Mouse (Mus musculus) testis, adult 10 weeks (tissue): ENCODE results near the gene Vmn1r1. TPM values are rescaled to one million over a fixed set of nuclear protein-coding genes. Genes with fewer than 3 reads are reported as not detected.

Source experiments
- polyA plus RNA-seq: library from polyadenylated mRNA; stranded (reverse); fragments of 350-450 nt; fragmentation: Illumina TruSeq; extraction: RNeasy Lipid Tissue Mini Kit (QIAGEN cat#74804); gene quantifications from one replicate; pipeline ENCODE4 v1.2.3, GENCODE M21; 2014; ENCODE audit warnings: low read depth, low replicate concordance

The Vmn1r1 gene
- polyA plus RNA-seq: not detected

DNA sequence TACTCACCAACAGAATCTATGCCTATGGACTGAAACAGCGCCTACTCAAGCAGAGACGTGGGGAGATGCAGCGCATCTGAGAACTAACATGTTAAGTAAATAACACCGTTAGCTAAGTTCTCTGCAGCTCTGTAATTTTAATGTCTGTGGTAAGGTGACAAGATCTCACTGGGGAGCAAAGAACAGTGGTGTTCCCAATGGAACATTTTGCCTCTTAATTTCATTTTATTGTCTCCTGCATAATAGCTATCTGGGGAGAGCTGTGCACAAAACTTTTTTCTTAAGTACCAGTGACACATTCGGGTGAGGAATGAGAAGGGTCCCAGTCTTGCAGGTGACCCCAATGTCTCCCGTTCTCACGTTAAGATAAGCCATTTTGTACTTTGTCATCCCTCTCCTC, at the start of gene Vmn1r1:
TSS of gene Vmn1r1 (minus strand) at position 101 of the 400 bp plus-strand sequence.

DNA sequence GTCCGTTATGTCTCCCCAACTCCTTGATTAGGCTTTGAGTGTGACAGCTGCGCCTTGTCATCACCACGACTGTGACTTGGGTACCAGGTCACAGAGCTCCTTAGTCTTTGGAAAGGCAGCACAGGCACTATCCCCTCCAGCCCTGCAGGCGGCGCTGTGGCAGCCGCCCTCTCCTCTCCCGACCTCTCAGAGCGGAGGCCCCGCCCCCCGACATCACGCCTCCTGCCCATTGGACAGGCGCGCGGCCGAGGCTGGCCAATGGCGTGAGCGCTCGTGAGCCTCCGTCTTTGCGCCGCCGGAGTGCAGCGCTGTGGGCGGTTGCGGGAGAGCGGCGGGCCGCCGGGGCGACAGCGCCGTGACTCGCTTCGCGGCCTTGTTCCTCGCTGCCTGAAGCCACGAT, 39.8 kb downstream of the Vmn1r1 start, which contains the start of gene Srp9:
TSS of gene Srp9 (plus strand) at position 232 of the 400 bp plus-strand sequence.

Other genes starting within 250 kb of the Vmn1r1 start
- gene Enah, start 144.5 kb downstream of the Vmn1r1 start, polyA plus RNA-seq: 207 TPM
- 350 TPM for gene Srp9, start 39.7 kb downstream of the Vmn1r1 start, polyA plus RNA-seq
- gene Degs1, start 118.3 kb upstream of the Vmn1r1 start, polyA plus RNA-seq: 36.6 TPM
- gene Fbxo28, start 177.1 kb upstream of the Vmn1r1 start, polyA plus RNA-seq: 14.5 TPM
- 2.0 TPM for gene Trp53bp2, start 244.7 kb upstream of the Vmn1r1 start, polyA plus RNA-seq